Mouse (Mus musculus) hindlimb bud, embryonic 11.5 days (tissue): ENCODE data around the gene Cabp4.
A peak's percentile ranks its signal among the peaks of the same experiment; 100 is the strongest.
"Not testable (repeated sequence)": the region's sequence is repeated elsewhere in the genome, so short reads cannot be mapped to it uniquely, and the experiment has no call there.

Experiments used
- DNase-seq: peaks from one replicate; pipeline ENCODE4 v3.0.0-alpha.2; 2012; ENCODE audit warnings: low read depth, low spot score; ENCODE audit errors: extremely low spot score

Gene Cabp4

DNA sequence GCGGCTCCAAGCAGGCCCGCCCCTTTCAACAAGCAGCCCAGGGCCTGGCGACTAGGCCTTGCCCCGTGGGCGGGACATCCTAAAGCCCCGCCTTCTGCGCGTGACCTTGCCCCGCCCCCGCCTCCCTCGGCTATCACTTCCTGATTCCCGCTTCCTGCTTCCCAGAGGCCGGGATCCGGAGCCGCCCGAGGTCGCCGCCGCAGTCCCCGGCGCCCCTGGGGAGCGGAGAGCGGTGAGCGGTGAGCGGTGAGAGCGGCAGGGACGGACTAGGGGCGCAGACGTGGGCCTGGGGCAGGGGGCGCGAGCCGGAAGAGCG lies 4.6 kb upstream of the Cabp4 start, which contains the start of gene Coro1b:
Gene Coro1b (plus strand): TSS at position 129 of the 316 bp plus-strand sequence.
- DNase-seq = peak; percentile 54

DNA sequence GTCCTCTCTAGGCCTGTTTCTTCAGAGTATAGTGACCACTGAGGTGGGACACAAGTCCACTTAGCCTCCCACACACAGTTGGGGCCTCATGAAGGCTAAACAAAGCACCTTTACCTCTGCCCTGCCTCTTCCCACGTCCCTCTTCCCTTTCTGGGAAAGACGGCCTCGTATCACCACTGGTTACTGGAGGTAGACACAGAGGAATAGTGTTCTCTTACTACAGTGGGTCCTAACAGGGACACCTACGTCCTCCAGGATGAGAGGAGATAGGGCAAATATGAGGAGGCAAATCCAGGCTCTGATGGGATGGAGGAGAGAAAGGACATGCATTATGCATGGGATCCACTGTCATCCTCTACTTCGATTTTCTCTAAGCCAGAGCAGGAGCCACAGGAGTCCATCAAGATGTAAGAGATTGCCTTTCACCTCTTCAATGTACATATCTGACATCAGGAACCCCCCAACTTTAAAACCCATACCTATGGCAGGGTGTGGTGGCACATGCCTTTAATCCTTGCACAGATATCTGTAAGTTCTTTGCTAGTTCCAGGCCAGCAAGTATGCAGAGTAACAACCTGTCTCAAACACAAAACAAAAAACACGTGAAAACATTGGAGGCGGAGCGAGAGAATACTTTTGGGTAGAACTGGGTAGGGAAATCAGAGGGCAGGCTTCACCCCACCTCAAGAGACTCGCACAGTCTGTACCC lies 4.1 kb upstream of the Cabp4 start:
- DNase-seq = no peak

DNA sequence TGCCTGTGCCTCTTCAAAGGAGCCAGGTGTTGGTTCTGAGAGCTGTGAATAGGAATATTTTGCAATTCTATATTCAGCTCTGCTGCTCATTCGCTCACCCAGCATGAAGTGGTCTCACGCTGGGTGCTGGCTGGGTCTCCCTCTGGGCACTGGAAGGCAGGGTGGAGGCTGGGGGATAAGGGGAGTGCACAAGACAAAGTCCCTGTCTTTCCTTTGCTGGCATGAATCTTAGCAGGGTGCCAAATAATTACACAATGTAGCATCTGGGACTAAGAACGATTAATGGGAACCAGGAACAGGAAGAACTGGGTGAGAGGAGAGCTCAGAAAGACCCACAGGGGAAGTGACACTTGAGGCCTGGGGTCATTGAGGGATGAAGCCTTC lies 3.2 kb upstream of the Cabp4 start:
- DNase-seq = no peak

- DNase-seq = no peak
These were observed 2.7 kb upstream of the Cabp4 start for GRCm38 (mm10) chr19:4146366-4147021.

DNA sequence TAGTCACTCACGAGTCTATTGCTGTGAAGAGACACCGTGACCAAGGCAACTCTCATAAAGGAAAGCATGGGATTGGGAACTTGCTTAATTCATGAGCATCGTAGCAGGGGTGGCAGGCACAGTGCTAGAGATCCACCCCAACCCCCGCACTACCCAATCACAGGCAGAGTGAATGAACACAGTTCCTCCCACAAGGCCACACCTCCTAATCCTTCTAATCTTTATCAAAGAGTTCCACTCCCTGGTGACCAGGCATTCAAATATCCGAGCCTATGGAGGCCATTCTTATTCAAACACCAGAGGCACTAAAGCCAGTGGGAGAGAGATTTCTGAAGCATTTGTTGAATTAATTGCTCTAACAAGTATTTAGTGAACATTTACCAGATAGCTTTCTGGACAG lies 2.1 kb upstream of the Cabp4 start:
- no peak for DNase-seq

DNA sequence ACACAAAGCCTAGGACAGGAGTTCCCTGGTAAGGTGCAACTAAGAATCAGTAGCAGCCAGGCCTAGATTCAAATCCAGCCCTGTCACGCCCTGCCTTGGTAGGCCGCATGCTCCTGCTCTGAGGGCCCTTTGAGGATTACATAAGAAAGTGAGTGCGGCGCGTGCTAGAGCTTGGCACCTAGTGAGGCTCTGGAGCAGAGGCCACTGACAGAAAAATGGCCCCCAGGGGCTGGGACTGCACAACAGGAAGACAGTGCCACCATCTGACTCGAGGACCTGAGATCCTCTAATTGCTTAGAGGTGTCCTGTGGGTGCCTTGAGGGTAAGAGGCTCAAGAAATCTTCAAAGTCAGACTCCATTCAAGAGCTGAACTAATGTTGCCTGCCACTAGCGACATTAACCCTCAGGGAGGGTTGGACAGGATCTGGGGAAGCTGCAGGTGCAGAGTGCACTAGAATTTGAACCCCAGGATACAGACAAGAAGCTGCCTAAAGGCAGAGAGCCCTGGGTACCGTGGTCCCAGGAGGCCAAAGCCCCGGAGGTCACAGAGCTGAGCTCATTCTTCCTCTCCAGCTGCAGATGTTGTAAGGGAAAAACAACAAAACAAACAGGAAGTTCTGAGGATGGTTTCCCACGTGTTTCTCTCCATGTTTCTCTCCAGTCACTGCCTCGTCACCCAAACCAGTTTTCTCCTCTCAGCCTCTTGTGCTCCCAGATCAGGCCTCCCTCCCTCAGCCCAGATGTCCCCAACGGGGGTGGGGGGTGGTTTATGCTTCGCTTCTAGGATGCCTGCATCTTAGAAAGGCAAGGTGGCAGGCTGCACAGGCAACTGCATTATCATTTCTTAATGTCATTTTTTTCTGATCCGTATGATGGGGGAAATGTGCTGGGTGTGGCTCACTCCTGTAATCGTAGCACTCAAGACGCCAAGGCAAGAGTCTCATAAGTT lies 991 bp upstream of the Cabp4 start:
- no peak for DNase-seq

GRCm38 (mm10) chr19:4142416-4143173 lies 1.2 kb downstream of the Cabp4 start:
- DNase-seq = no peak

GRCm38 (mm10) chr19:4140147-4140546 lies 3.7 kb downstream of the Cabp4 start:
- no peak for DNase-seq

DNA sequence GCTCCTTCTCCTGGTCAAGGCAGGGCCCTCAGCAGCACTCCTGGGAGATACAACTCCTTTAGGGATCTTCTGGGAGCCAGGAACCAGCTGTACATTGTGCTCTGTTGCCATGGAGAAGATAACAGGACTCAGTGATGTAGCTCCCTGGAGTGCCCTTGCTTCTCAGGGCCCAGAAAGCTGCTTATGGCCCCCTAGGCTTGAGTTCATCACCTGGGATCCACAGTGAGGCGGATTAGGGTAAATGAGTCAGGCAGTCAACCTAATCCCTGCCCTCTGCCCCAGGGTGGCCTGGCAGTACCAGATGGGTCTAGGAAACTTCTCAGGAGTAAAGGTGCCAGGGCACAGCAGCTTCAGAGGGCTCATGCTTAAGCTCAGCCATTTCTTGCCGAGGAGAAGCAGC lies 4.4 kb downstream of the Cabp4 start, which contains the start of gene Gpr152:
Gene Gpr152 (plus strand): TSS at position 342 of the 400 bp plus-strand sequence.
- no peak for DNase-seq

DNA sequence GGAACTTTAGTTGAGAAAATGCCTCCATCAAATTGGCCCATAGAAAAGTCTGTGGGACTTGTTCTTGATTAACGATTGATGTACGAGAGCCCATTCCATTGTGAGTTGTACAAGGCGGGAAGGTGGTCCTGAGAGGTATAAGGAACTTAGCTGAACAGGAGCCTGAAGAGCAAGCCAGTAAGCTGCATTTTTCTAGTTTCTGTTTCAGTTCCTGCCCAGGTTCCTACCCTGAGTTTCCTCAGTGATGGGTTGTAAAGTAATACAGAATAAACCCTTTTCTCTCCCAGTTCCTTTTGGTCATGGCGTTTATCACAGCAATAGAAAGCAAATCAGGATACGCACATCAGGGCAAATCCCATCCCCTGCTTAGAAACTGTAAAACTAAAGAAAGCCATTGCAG lies 5.9 kb downstream of the Cabp4 start:
- no peak for DNase-seq

DNA sequence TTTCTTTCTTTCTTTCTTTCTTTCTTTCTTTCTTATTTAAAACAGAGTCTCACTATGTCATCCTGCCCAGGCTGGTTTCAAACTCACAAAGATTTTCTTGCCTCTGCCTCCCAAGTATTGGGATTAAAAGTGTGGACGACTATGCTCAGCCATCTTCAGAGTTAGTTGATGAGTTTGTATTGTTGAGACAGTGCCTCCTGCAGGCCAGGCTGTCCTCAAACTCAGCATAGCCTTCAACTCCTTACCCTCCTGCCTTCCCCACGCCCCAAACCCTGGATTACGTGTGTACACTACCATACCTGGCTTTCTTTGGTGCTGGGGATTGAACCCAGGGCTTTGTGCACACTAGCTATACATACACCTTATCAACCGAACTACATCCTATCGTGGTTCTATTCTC lies 7.4 kb downstream of the Cabp4 start:
- no peak for DNase-seq

DNA sequence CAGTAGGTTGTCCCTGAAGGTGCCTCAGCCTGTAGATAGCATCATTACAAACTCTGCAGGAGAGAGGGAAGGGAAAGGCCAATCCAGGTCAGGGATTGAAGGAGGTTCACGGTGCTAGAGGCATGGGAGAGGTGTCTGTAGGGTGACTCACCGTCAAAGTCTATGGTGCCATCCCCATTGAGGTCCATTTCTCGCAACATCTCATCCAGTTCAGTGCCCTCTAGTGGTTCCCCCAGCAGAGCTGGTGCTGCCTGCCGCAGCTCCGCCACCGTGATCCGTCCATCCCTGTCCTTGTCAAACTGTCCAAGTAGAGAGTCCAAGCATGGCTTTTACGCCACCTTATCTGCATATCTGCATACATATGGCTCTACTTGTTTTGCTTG lies 7.9 kb downstream of the Cabp4 start:
- DNase-seq = not testable (repeated sequence)

GRCm38 (mm10) chr19:4135229-4135962 lies 8.4 kb downstream of the Cabp4 start:
- DNase-seq = not testable (repeated sequence)

- no peak for DNase-seq
These were observed 9.5 kb downstream of the Cabp4 start for GRCm38 (mm10) chr19:4134354-4134753.

DNA sequence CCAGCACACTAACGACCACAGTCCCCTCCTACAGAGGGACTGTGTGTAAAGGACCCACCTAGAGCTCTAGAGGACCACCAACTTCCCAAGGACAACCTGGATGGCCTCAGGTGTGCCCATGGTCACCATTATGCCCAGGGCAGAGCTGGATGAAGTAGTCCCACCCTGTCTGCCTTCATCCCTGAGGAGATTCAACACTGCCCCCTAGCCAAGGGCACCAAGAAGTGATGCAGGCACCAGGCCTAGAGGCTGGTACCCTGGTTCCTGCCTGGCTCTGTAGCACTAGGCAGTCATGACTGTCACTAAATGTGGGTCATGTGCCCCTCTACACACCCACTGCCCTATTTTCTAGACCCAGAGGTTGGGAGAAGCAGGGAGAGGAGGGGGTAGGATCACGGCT lies 12.1 kb downstream of the Cabp4 start:
- DNase-seq = no peak

DNA sequence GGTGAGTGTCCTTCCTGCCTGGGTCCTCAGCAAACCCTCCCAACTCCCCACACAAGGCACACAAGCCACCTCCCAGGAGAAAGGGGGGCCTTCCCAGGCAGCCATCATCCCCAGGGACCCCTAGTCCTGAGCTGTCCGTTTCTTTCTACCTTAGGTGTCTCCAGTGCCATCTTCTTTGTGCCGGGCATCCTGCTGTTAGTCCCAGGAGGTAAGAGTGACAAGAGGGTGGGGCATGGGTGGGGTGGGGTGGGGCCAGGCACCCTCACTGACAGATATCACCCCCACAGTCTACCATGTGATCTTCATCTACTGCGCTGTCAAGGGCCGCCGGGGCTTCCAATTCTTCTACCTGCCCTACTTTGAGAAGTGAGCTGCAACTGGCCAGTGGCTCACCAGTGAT lies 12.8 kb downstream of the Cabp4 start:
- no peak for DNase-seq

DNA sequence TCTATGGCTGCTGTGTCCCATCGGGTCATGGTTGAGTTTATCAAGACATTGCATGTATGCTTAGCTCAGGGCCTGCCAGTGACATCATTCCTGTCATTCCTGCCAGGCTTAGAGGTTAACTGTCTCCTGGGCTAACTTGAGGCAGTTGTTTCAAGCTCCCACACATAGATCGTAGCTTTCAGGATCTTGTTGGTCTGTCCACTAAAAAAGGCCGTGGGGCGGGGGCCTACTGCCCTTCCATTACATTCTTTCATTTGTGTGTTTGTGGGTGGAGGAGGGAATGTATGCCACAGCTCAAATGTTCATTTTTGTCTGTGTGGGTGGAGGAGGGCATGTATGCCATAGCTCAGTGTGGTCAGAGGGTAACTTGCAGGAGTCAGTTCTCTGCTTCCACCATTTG lies 13.7 kb downstream of the Cabp4 start:
- no peak for DNase-seq

- DNase-seq = no peak
These were observed 14.4 kb downstream of the Cabp4 start for GRCm38 (mm10) chr19:4129462-4129861.

GRCm38 (mm10) chr19:4126759-4127495 lies 16.9 kb downstream of the Cabp4 start:
- no peak for DNase-seq
